Mouse (Mus musculus) heart, postnatal 4 days (tissue): ENCODE data around the gene Tut7. TPM values are rescaled to one million over a fixed set of nuclear protein-coding genes. Genes with fewer than 3 reads are reported as not detected.
"Not testable (repeated sequence)": the region's sequence is repeated elsewhere in the genome, so short reads cannot be mapped to it uniquely, and the experiment has no call there.

Source experiments
- DNase-seq: peaks from one replicate; pipeline ENCODE4 v3.0.0; 2021
- total RNA-seq, 2 experiments: library from RNA; stranded (reverse); gene quantifications; 2 replicates each; pipeline ENCODE4 v1.2.3; 2021

Gene Tut7
- total RNA-seq: 10 to 100 TPM; 52.2 to 54.1 TPM

GRCm38 (mm10) chr13:59822507-59823462, at the start of gene Tut7:
TSS of gene Tut7 (minus strand) at chr13:59823147.
- DNase-seq: peak; percentile 95

GRCm38 (mm10) chr13:59872446-59872845, 49.5 kb upstream of the Tut7 start:
- DNase-seq: no peak

GRCm38 (mm10) chr13:59870004-59870403, 47.1 kb upstream of the Tut7 start:
- no peak for DNase-seq

- no peak for DNase-seq
Measured at GRCm38 (mm10) chr13:59868011-59868649, 45.2 kb upstream of the Tut7 start.

GRCm38 (mm10) chr13:59867103-59867502, 44.2 kb upstream of the Tut7 start:
- no peak for DNase-seq

- DNase-seq: no peak
Measured at GRCm38 (mm10) chr13:59859515-59859914, 36.6 kb upstream of the Tut7 start.

GRCm38 (mm10) chr13:59856286-59857070, 33.5 kb upstream of the Tut7 start:
- peak; percentile 79 for DNase-seq

GRCm38 (mm10) chr13:59853471-59853870, 30.5 kb upstream of the Tut7 start:
- DNase-seq: peak; percentile 41

- no peak for DNase-seq
Measured at GRCm38 (mm10) chr13:59850373-59850772, 27.4 kb upstream of the Tut7 start.

GRCm38 (mm10) chr13:59844661-59845060, 21.7 kb upstream of the Tut7 start:
- no peak for DNase-seq

GRCm38 (mm10) chr13:59843976-59844375, 21.0 kb upstream of the Tut7 start:
- no peak for DNase-seq

GRCm38 (mm10) chr13:59842226-59843210, 19.6 kb upstream of the Tut7 start:
- DNase-seq: peak; percentile 92

GRCm38 (mm10) chr13:59841761-59842160, 18.8 kb upstream of the Tut7 start:
- DNase-seq: not testable (repeated sequence)

GRCm38 (mm10) chr13:59840429-59841169, 17.7 kb upstream of the Tut7 start:
- peak; percentile 89 for DNase-seq

GRCm38 (mm10) chr13:59839356-59839755, 16.4 kb upstream of the Tut7 start:
- no peak for DNase-seq

GRCm38 (mm10) chr13:59838464-59838863, 15.5 kb upstream of the Tut7 start:
- no peak for DNase-seq

GRCm38 (mm10) chr13:59836811-59837210, 13.9 kb upstream of the Tut7 start:
- no peak for DNase-seq

GRCm38 (mm10) chr13:59836101-59836798, 13.3 kb upstream of the Tut7 start:
- no peak for DNase-seq

- no peak for DNase-seq
Measured at GRCm38 (mm10) chr13:59834786-59835452, 12.0 kb upstream of the Tut7 start.

- no peak for DNase-seq
Measured at GRCm38 (mm10) chr13:59832871-59833270, 9.9 kb upstream of the Tut7 start.
